Mouse (Mus musculus): ENCODE measurements around the gene Spint2.

DNA sequence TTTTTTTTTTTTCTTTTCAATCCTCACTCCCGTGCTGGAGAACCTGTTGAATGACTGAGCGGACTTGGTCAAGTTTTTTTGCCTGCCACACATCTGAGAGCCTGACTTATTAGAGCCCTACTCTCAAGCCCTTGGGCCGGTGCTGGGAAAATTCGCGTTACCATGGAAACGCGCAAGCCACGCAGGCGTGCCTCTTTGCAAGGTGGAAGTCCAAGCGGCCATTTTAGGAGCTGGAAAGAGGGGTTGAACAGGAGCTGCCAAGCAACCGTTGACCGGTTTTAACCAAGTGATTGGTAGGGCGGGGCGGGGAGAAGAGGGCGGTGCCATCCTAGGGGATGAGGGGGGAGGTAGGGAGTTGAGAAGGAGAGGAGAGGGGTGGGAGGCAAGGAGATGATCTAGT lies 66.9 kb downstream of the Spint2 start:
- no peak for TF ChIP-seq POLR2A (IDR thresholded peaks at IDR 0.05; ENCODE audit: borderline replicate concordance, control insufficient read depth, low read depth, low read length)
- no peak for TF ChIP-seq CTCF (IDR thresholded peaks at IDR 0.05; ENCODE audit: control insufficient read depth, insufficient read depth, low read length)

Data from bone marrow, adult 2 months (tissue).